Mouse (Mus musculus) brain, adult 2 months (tissue): ENCODE results near the gene Akap8l.
A peak's percentile ranks its signal among the peaks of the same experiment; 100 is the strongest.

Source experiments
- DNase-seq: peaks from one replicate; pipeline ENCODE4 v3.0.0; 2011; ENCODE audit warnings: low read depth, low spot score

The Akap8l gene

GRCm38 (mm10) chr17:32350382-32350983, at the start of gene Akap8l:
Gene Akap8l (minus strand): TSS chr17:32350607.
- DNase-seq = peak; percentile 100

- no peak for DNase-seq
Observed at GRCm38 (mm10) chr17:32396266-32396665, 45.9 kb upstream of the Akap8l start.

DNA sequence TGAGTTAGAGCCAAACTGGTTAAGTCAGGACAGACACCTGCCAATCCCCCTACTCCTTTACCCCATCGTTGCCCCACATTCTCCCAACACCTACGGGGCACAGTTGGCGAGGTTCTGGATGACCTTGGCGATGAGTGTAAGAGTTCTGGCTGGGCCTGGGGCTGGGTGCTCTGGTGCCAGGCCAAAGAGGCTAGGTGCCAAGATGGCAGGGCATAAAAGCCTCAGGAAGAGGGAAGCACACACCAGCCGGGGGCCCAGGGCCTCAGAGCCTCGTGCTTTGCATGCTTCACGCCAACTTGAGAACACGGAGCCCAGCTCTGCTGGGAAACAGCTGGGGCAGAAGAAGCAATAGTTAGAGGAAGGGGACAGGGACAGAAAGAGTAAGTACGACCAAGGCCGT, 43.5 kb upstream of the Akap8l start:
- no peak for DNase-seq

DNA sequence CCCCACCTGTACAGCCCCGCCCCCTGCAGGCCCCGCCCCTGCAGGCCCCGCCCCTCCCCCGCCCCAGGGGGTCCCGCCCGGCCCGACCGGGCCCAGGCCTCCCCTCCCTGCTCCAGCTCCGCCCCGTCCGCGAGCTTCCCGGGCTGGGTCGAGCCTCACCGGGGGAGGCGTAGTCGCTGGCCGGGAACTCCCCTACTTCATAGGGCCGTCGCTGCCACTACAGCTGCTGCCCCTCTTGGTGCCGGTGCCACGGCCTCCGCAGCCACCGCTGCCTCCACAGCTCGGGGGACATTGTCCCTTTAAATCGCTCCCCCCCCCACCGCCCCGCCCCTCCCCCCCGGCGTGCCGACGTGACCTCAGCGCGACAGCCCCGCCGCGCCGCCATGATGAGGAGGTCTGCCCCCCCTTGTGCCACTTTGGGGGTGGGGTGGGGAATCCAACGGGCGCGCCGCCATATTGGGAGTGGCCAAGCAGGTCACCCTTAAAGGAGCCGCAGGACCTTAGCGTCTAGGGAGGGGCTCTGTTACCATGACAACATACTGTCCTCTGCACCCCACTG, 38.8 kb upstream of the Akap8l start, which contains the start of gene Wiz:
Gene Wiz (minus strand): TSS at position 339 of the 559 bp plus-strand sequence.
- peak; percentile 97 for DNase-seq

GRCm38 (mm10) chr17:32388370-32389100, 38.1 kb upstream of the Akap8l start:
- peak; percentile 14 for DNase-seq

GRCm38 (mm10) chr17:32387986-32388369, 37.6 kb upstream of the Akap8l start:
- DNase-seq = peak; percentile 30

DNA sequence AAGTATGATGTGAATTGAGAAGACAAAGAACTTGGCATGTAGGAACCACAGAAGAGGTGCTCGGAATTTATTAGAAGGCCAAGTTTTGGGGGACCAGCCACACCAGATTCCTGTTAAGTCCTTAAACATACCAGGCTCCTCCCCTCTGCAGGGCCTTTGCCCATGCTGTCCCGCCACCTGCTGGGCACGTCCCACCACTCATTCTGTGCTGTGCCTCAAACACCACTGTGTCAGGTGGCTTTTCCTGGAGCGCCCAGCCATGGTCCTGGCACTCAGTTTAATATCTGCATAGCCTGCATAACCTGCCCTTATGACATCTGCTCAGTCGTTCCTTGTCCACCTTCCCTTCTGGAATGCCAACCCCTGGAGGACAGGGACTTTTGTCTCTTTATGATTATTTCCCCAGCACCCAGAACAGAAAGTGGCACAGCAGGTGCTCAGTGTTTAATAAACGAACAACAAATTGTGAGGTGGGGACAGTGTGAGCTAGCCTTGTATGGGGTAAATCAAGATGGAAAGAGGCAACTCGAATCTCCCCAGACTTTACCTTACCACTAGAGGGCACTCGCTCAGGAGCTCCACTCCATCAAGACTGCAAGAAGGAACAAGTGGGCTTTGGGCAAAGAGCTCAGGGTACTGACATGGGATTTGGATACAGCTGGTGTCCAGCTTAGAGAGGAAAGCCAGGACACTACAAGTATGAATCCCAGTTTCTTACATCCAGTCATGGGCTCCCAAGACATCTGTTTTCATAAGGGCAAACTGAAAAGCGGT, 36.4 kb upstream of the Akap8l start:
- DNase-seq = peak; percentile 75

DNA sequence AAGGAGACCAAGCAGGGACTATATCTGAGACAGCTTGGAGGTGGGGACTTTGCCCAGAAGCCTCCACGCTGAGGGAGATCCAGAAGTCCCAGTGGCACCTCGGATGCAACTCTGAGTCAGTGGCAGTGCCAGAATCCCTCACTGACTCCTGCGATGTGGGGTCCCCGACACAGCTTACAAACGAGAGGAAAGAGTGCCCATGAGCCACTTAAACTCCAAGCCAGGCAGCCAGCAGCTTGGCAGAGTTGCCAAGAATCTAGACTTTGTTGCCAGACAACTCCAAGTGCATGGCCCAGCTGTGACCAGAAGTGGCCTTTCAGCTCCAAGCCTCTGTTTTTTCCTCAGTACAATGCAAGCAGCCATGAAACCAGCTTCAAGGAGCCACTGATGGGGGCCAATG, 33.3 kb upstream of the Akap8l start:
- DNase-seq = no peak

GRCm38 (mm10) chr17:32382576-32382975, 32.2 kb upstream of the Akap8l start:
- peak; percentile 81 for DNase-seq

DNA sequence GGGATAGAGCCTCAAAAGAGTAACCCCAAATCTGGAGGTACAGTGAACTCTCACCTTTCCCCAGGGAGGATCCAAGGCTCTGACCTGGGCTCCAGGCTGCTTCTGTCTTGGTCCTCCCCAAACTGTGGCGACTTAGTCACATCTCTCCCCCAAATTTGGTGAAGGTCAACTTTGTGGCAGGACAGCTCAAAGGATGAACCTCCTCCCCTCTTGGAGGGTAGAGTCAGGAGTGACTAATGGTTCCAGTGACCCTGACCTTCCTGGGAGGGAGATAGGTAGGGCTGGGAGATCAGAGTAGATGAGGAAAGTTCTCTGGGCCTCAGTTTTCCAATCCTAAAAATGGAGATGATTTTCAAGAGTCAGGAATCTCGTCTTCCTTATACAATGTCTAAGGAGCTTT, 28.4 kb upstream of the Akap8l start:
- DNase-seq = no peak

GRCm38 (mm10) chr17:32377137-32377536, 26.7 kb upstream of the Akap8l start:
- no peak for DNase-seq

GRCm38 (mm10) chr17:32376475-32376874, 26.1 kb upstream of the Akap8l start:
- no peak for DNase-seq

DNA sequence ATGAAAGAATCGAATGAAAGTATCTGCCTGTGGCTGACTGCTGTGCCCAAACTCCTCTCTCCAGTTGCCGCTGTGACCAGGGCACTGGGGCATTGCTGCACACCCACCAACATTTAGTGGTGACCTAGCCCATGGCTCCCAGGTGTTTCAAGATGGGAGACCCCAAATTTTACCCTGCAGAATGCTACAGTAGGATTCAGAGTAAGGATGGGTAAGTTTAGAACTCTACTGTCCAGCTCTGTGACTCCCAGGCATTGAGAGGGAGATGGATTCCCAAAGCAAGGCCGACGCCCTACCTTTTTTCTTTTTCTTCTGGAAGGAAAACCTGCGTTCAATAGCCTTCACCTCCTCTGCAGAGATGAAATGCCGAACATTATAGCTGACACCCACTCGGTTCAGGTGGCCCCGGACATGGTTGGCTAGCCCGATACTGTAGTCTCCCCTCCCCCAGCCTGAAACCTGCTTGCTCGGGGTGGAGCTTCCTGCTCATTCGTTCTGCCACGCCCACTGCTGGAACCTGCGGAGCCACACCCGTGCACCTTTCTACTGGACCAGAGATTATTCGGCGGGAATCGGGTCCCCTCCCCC, 18.7 kb upstream of the Akap8l start:
- DNase-seq = no peak

GRCm38 (mm10) chr17:32367706-32368105, 17.3 kb upstream of the Akap8l start:
- no peak for DNase-seq

GRCm38 (mm10) chr17:32365296-32365695, 14.9 kb upstream of the Akap8l start:
- DNase-seq = no peak

GRCm38 (mm10) chr17:32364850-32365249, 14.4 kb upstream of the Akap8l start:
- no peak for DNase-seq

- peak; percentile 96 for DNase-seq
Observed at GRCm38 (mm10) chr17:32364331-32364730, 13.9 kb upstream of the Akap8l start.

GRCm38 (mm10) chr17:32363821-32364301, 13.5 kb upstream of the Akap8l start:
- no peak for DNase-seq

DNA sequence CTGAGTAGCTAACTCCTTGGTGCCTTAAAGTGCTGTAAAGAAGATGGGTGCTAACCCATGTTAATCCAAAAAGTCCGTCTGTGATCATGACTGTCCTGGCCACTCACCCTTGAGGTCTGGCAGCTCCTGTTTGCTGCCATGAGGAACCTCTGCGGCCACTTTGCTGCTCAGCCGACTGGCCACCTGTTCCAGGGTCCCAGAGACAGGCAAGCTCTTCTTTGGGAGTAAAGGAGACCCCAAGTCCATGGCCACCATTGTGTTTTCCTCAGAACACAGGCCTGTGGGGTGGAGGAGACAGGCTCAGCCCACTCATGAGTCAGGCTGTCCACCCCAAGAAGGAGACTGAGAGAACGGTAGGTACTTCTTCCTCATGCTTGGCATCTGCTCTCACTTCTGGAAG, 12.3 kb upstream of the Akap8l start:
- no peak for DNase-seq

GRCm38 (mm10) chr17:32359928-32360327, 9.5 kb upstream of the Akap8l start:
- DNase-seq = no peak

- DNase-seq = no peak
Observed at GRCm38 (mm10) chr17:32358943-32359340, 8.5 kb upstream of the Akap8l start.
